In genomic region chr5:130037752-130038455, GRCm38 (mm10) we compare ENCODE assay signal across 8 mouse cellular contexts. TPM values are rescaled to one million over a fixed set of nuclear protein-coding genes. Genes with fewer than 3 reads are reported as not detected.
A peak's percentile ranks its signal among the peaks of the same experiment; 100 is the strongest.
DNase-seq lines count a peak whose midpoint lies in the region; ATAC-seq and TF ChIP-seq lines count a peak whose summit lies in the region.

No protein-coding gene starts in this region.

- H3K36me3 ChIP-seq in forebrain, embryonic 14.5 days (ENCODE audit: control insufficient read depth, insufficient read depth, low read length) = peaks cover 62% of the 10 kb centered on the region
- H3K36me3 ChIP-seq in forebrain, embryonic 16.5 days (ENCODE audit: control insufficient read depth, insufficient read depth) = peaks cover 9% of the 10 kb centered on the region
- peaks cover 26% of the 10 kb centered on the region for H3K36me3 ChIP-seq in heart, embryonic 15.5 days
- H3K36me3 ChIP-seq in spleen, adult 2 months (ENCODE audit: control insufficient read depth, insufficient read depth, low read length) = peaks cover 28% of the 10 kb centered on the region

- H3K4me2 ChIP-seq in forebrain, embryonic 14.5 days (ENCODE audit: low read length) = no peak overlapping the region
- H3K4me2 ChIP-seq in forebrain, embryonic 16.5 days (ENCODE audit: low read length) = no peak overlapping the region
- H3K4me2 ChIP-seq in heart, embryonic 15.5 days = no peak overlapping the region

- DNase-seq in forebrain, embryonic 14.5 days (ENCODE audit: low spot score) = peak; percentile 70
- peak; percentile 32 for DNase-seq in T-cell, adult 2 months (ENCODE audit: low spot score)
- peak; percentile 61 to 65 for DNase-seq in cerebellum, postnatal 36 days
- peak; percentile 34 to 65 for DNase-seq in layer of hippocampus, adult 2 months (ENCODE audit: low spot score in 2 of 2)
- DNase-seq in lung, postnatal 14 days = peak; percentile 71
- DNase-seq in spleen, adult 2 months (ENCODE audit: low read depth in 1 of 2, low spot score in 2 of 2) = peak in 1 of 2 experiments; percentile 30

- no peak overlapping the region for H3K27ac ChIP-seq in forebrain, embryonic 14.5 days (ENCODE audit: low read depth, low read length)
- H3K27ac ChIP-seq in forebrain, embryonic 16.5 days (ENCODE audit: low read length) = no peak overlapping the region
- H3K27ac ChIP-seq in heart, embryonic 15.5 days = no peak overlapping the region
- no peak overlapping the region for H3K27ac ChIP-seq in layer of hippocampus, adult 2 months
- H3K27ac ChIP-seq in spleen, adult 2 months (ENCODE audit: insufficient read depth, low read length) = no peak overlapping the region

- no peak for TF ChIP-seq POLR2A in spleen, adult 2 months (IDR thresholded peaks at IDR 0.05; ENCODE audit: low read depth, low read length)

- WGBS in forebrain, embryonic 14.5 days = 61% methylated on average over 19 of the region's 19 CpGs
- 61% methylated on average over 19 of the region's 19 CpGs for WGBS in forebrain, embryonic 16.5 days
- 57% methylated on average over 19 of the region's 19 CpGs for WGBS in heart, embryonic 15.5 days
- WGBS in spleen, adult 2 months = 82% methylated on average over 19 of the region's 19 CpGs

- no peak overlapping the region for H3K4me3 ChIP-seq in forebrain, embryonic 14.5 days (ENCODE audit: low read depth, low read length)
- no peak overlapping the region for H3K4me3 ChIP-seq in forebrain, embryonic 16.5 days (replicated peaks; ENCODE audit: low read length)
- no peak overlapping the region for H3K4me3 ChIP-seq in heart, embryonic 15.5 days
- no peak overlapping the region for H3K4me3 ChIP-seq in layer of hippocampus, adult 2 months
- H3K4me3 ChIP-seq in spleen, adult 2 months (ENCODE audit: extremely low read depth, insufficient read depth, insufficient read length) = no peak overlapping the region

- no peaks in the 10 kb centered on the region for H3K9me3 ChIP-seq in forebrain, embryonic 14.5 days (replicated peaks; ENCODE audit: control insufficient read depth, low read length)
- no peaks in the 10 kb centered on the region for H3K9me3 ChIP-seq in forebrain, embryonic 16.5 days (ENCODE audit: control insufficient read depth, low read length)
- H3K9me3 ChIP-seq in heart, embryonic 15.5 days (replicated peaks) = no peaks in the 10 kb centered on the region

- H3K4me1 ChIP-seq in forebrain, embryonic 14.5 days (ENCODE audit: control insufficient read depth, insufficient read depth, low read length) = no peaks in the 10 kb centered on the region
- H3K4me1 ChIP-seq in forebrain, embryonic 16.5 days (replicated peaks; ENCODE audit: control insufficient read depth, insufficient read depth, low read length) = no peaks in the 10 kb centered on the region
- peaks cover 5% of the 10 kb centered on the region; the same call in 1 of the 2 replicates for H3K4me1 ChIP-seq in heart, embryonic 15.5 days (replicated peaks)
- H3K4me1 ChIP-seq in spleen, adult 2 months (ENCODE audit: control insufficient read depth, insufficient read depth, insufficient read length) = no peaks in the 10 kb centered on the region

- no peaks in the 10 kb centered on the region for H3K27me3 ChIP-seq in forebrain, embryonic 14.5 days (replicated peaks; ENCODE audit: control insufficient read depth, insufficient read depth, low read length)
- no peaks in the 10 kb centered on the region for H3K27me3 ChIP-seq in forebrain, embryonic 16.5 days (replicated peaks; ENCODE audit: control insufficient read depth, insufficient read depth, low read length)
- H3K27me3 ChIP-seq in heart, embryonic 15.5 days = peaks cover 19% of the 10 kb centered on the region; the same call in 1 of the 2 replicates
- H3K27me3 ChIP-seq in spleen, adult 2 months (ENCODE audit: control insufficient read depth, insufficient read depth, low read length) = no peaks in the 10 kb centered on the region

- peak; percentile 89 for TF ChIP-seq CTCF in layer of hippocampus, adult 2 months (conservative IDR thresholded peaks at IDR 0.05)
- TF ChIP-seq CTCF in spleen, adult 2 months (IDR thresholded peaks at IDR 0.05; ENCODE audit: extremely low read depth, insufficient read depth, insufficient read length, insufficient replicate concordance) = peak; percentile 55; the same call in 1 of the 2 replicates

- H3K9ac ChIP-seq in forebrain, embryonic 14.5 days (ENCODE audit: low read length) = no peak overlapping the region
- no peak overlapping the region for H3K9ac ChIP-seq in forebrain, embryonic 16.5 days (replicated peaks; ENCODE audit: low read depth, low read length)
- H3K9ac ChIP-seq in heart, embryonic 15.5 days = no peak overlapping the region

- no peak for ATAC-seq in forebrain, embryonic 14.5 days
- no peak for ATAC-seq in forebrain, embryonic 16.5 days
- ATAC-seq in heart, embryonic 15.5 days (replicated peaks; ENCODE audit: insufficient number of reproducible peaks, insufficient read depth, low FRiP score, low read depth) = peak; percentile 43; the same call in 1 of the 2 replicates

RNA-seq across cellular contexts. Expression of gene Crcp, which starts 8.8 kb away (rescaled TPM):
- 50.7 and 51.2 TPM in 2 replicates for polyA plus RNA-seq in forebrain, embryonic 14.5 days (2014; fragmentation: Nextera tagmentation; extraction: Ambion mirVana)
- 73.7 and 81.4 TPM in 2 replicates for polyA plus RNA-seq in forebrain, embryonic 16.5 days (2015; fragmentation: Nextera tagmentation; extraction: Ambion mirVana)
- 20.6 and 26.8 TPM in 2 replicates for polyA plus RNA-seq in heart, embryonic 15.5 days (2015; fragmentation: Nextera tagmentation; extraction: Ambion mirVana)
- 10 to 100 TPM; 35.6 to 35.7 TPM for total RNA-seq in layer of hippocampus, adult 2 months (2021)
- 7.1 and 9.8 TPM in 2 replicates for polyA plus RNA-seq in spleen, adult 2 months (2012; rRNA removed)

RNA-seq across cellular contexts. Expression of gene Asl, which starts 8.9 kb away (rescaled TPM):
- polyA plus RNA-seq in forebrain, embryonic 14.5 days (2014; fragmentation: Nextera tagmentation; extraction: Ambion mirVana) = 36.9 and 38.2 TPM in 2 replicates
- polyA plus RNA-seq in forebrain, embryonic 16.5 days (2015; fragmentation: Nextera tagmentation; extraction: Ambion mirVana) = 26.5 and 32.5 TPM in 2 replicates
- 16.0 and 22.2 TPM in 2 replicates for polyA plus RNA-seq in heart, embryonic 15.5 days (2015; fragmentation: Nextera tagmentation; extraction: Ambion mirVana)
- total RNA-seq in layer of hippocampus, adult 2 months (2021) = 10 to 100 TPM; 18.2 to 27.3 TPM
- 18.0 and 22.4 TPM in 2 replicates for polyA plus RNA-seq in spleen, adult 2 months (2012; rRNA removed)

RNA-seq across cellular contexts. Expression of gene Gusb, which starts 35.1 kb away (rescaled TPM):
- polyA plus RNA-seq in forebrain, embryonic 14.5 days (2014; fragmentation: Nextera tagmentation; extraction: Ambion mirVana) = 20.7 and 21.4 TPM in 2 replicates
- 14.4 and 17.4 TPM in 2 replicates for polyA plus RNA-seq in forebrain, embryonic 16.5 days (2015; fragmentation: Nextera tagmentation; extraction: Ambion mirVana)
- 39.1 and 43.6 TPM in 2 replicates for polyA plus RNA-seq in heart, embryonic 15.5 days (2015; fragmentation: Nextera tagmentation; extraction: Ambion mirVana)
- 10 to 100 TPM; 10.9 to 11.4 TPM for total RNA-seq in layer of hippocampus, adult 2 months (2021)
- 39.9 and 46.2 TPM in 2 replicates for polyA plus RNA-seq in spleen, adult 2 months (2012; rRNA removed)

RNA-seq across cellular contexts. Expression of gene Tpst1, which starts 35.2 kb away (rescaled TPM):
- 57.1 and 61.4 TPM in 2 replicates for polyA plus RNA-seq in forebrain, embryonic 14.5 days (2014; fragmentation: Nextera tagmentation; extraction: Ambion mirVana)
- 59.5 and 66.1 TPM in 2 replicates for polyA plus RNA-seq in forebrain, embryonic 16.5 days (2015; fragmentation: Nextera tagmentation; extraction: Ambion mirVana)
- polyA plus RNA-seq in heart, embryonic 15.5 days (2015; fragmentation: Nextera tagmentation; extraction: Ambion mirVana) = 27.2 and 33.2 TPM in 2 replicates
- total RNA-seq in layer of hippocampus, adult 2 months (2021) = 10 to 100 TPM; 48.7 to 49.1 TPM
- 10.9 and 15.5 TPM in 2 replicates for polyA plus RNA-seq in spleen, adult 2 months (2012; rRNA removed)
